Mouse (Mus musculus) lung, embryonic 14.5 days (tissue): Measurements from ENCODE around the gene Fbn1. TPM values are rescaled to one million over a fixed set of nuclear protein-coding genes. Genes with fewer than 3 reads are reported as not detected.

Experiments used
- ATAC-seq: fragments of 200-750 bp; cut with Nextera tagmentation; 2 replicates; pipeline ENCODE4 v1.8.0; 2017; ENCODE audit warnings: mild to moderate bottlenecking, moderate TSS enrichment, moderate library complexity; ENCODE audit not compliant: insufficient read depth
- DNase-seq: peaks from one replicate; pipeline ENCODE4 v3.0.0-alpha.2; 2015
- H3K27ac ChIP-seq: fragments of 300-500 bp; sonication (generic); 2 replicates; pipeline ENCODE4 v1.5.1; 2014; ENCODE audit warnings: low read depth, mild to moderate bottlenecking, moderate library complexity
- H3K27me3 ChIP-seq: fragments of 300-500 bp; sonication (generic); 2 replicates; pipeline ENCODE4 v1.6.1; 2014; ENCODE audit warnings: low read length, control low read depth; ENCODE audit not compliant: insufficient read depth
- H3K36me3 ChIP-seq: fragments of 300-500 bp; sonication (generic); 2 replicates; pipeline ENCODE4 v1.6.1; 2014; ENCODE audit warnings: control low read depth; ENCODE audit not compliant: insufficient read depth
- H3K4me1 ChIP-seq: fragments of 300-500 bp; sonication (generic); 2 replicates; pipeline ENCODE4 v1.6.1; 2014; ENCODE audit warnings: antibody characterized with exemption, control low read depth; ENCODE audit not compliant: insufficient read depth
- H3K4me2 ChIP-seq: fragments of 300-500 bp; sonication (generic); 2 replicates; pipeline ENCODE4 v1.6.1; 2014; ENCODE audit warnings: mild to moderate bottlenecking
- H3K4me3 ChIP-seq: fragments of 300-500 bp; sonication (generic); 2 replicates; pipeline ENCODE4 v1.5.1; 2014; ENCODE audit warnings: low read depth, low read length
- H3K9ac ChIP-seq: fragments of 300-500 bp; sonication (generic); 2 replicates; pipeline ENCODE4 v1.6.1; 2014
- H3K9me3 ChIP-seq: fragments of 300-500 bp; sonication (generic); 2 replicates; pipeline ENCODE4 v1.6.1; 2016; ENCODE audit warnings: low read depth, low read length, control low read depth
- CTCF ChIP-seq: IDR thresholded peaks from 2 replicates; pipeline ENCODE4 v1.5.1; 2016; ENCODE audit warnings: antibody characterized with exemption, low read depth
- WGBS: fragments of 180-500 bp; shearing (Covaris S2); extraction: QIAGEN DNeasy Blood & Tissue Kit; methylation state at CpG from one replicate; pipeline ENCODE4 v1.1.7; 2014; 5-methylcytosine and 5-hydroxymethylcytosine counted together
- polyA plus RNA-seq: library from polyadenylated mRNA; unstranded; fragments of >200 nt; fragmentation: Nextera tagmentation; extraction: Ambion mirVana; gene quantifications from 2 replicates; pipeline ENCODE4 v1.2.1, GENCODE M21; 2014

Gene Fbn1
- polyA plus RNA-seq, 1 experiment from 2014 or later = 53.1 TPM

DNA sequence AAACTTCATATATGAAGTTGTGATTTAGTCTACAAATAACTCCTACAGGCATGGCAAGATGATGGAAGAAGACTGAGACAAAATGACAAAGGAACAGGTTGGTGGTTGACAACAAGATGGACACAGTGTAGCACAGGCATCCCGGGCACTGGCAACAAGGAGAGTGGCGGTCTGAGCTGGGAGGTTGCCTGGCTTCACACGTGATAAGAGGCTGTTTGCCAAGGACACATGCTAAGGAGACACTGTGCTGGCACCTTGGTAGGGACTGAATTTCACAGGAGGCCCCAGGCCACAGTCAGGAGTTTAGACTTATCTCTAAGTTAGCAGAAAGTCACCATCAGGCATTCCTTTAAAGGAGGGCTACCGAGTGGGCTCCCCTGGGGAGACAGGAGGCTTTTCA lies 88.1 kb downstream of the Fbn1 start:
- Histone ChIP-seq H3K27me3 (no peaks in the 10 kb centered on the region), H3K36me3 (no peaks in the 10 kb centered on the region), H3K27ac (no peak overlapping the region), H3K4me3 (no peak overlapping the region), H3K9ac (no peak overlapping the region), H3K4me2 (no peak overlapping the region), H3K9me3 (no peaks in the 10 kb centered on the region), H3K4me1 (peaks cover 12% of the 10 kb centered on the region)
- WGBS = 71% methylated on average over 4 of the region's 4 CpGs
- ATAC-seq (no peak), DNase-seq (no peak)
- TF ChIP-seq CTCF = no peak

DNA sequence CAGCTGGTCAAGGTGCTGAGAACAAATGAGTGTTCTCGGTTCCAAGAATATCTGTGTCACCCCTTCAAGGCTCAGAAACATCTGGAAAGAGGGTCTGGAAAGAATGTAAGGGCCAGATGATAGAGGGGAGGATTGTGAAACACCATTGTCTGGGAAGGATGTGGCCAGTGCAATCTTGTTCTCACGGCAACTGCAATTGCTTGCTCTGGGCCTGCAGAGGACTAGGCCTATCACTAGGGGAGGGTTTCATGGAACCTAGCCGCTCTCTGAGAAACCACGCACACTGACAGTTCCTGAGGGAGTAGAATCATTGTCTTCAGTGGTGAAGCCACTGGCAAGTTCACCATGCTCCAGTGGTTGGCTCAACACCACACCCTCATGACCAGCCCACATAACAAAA lies 89.2 kb downstream of the Fbn1 start:
- no peak for ATAC-seq
- WGBS = 82% methylated on average over 4 of the region's 4 CpGs
- Histone ChIP-seq H3K27me3 (no peaks in the 10 kb centered on the region), H3K4me3 (no peak overlapping the region), H3K4me1 (peaks cover 9% of the 10 kb centered on the region; the same call in 1 of the 2 replicates), H3K27ac (no peak overlapping the region), H3K36me3 (no peaks in the 10 kb centered on the region), H3K9me3 (no peaks in the 10 kb centered on the region), H3K4me2 (no peak overlapping the region), H3K9ac (no peak overlapping the region)
- no peak for TF ChIP-seq CTCF
- no peak for DNase-seq

GRCm38 (mm10) chr2:125416541-125417245 lies 91.1 kb downstream of the Fbn1 start:
- no peak for ATAC-seq
- Histone ChIP-seq H3K4me3 (no peak overlapping the region), H3K27ac (no peak overlapping the region), H3K9ac (no peak overlapping the region), H3K27me3 (no peaks in the 10 kb centered on the region), H3K36me3 (peaks cover 10% of the 10 kb centered on the region; the same call in 1 of the 2 replicates), H3K4me2 (no peak overlapping the region), H3K9me3 (no peaks in the 10 kb centered on the region), H3K4me1 (peaks cover 4% of the 10 kb centered on the region; the same call in 1 of the 2 replicates)
- 61% methylated on average over 10 of the region's 10 CpGs for WGBS
- no peak for TF ChIP-seq CTCF
- DNase-seq = peak; percentile 50

DNA sequence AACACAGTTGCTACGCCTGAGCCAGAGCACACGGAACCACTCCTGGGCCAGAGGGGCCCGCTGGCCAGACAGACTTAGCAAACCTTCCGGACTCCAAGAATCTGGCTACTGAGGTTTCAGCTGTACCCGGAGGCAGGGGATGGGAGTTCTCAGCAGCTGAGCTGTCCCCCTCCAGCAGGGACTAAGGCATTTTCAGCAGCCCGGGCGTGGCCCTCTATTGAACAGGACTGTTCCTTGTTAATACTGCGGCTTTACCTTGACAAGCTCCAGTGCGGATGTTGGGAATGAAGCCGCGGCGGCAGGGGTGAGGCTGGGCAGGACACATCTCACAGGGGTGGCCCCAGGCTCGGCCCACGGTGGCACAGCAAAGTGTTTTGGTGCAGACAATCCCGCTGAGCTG lies 95.4 kb downstream of the Fbn1 start:
- DNase-seq (no peak), ATAC-seq (no peak)
- Histone ChIP-seq H3K27ac (no peak overlapping the region; the same call in 1 of the 2 replicates), H3K4me1 (no peaks in the 10 kb centered on the region), H3K36me3 (peaks cover 12% of the 10 kb centered on the region; the same call in 1 of the 2 replicates), H3K4me3 (no peak overlapping the region), H3K9me3 (no peaks in the 10 kb centered on the region), H3K9ac (no peak overlapping the region), H3K4me2 (no peak overlapping the region), H3K27me3 (no peaks in the 10 kb centered on the region)
- WGBS = 89% methylated on average over 15 of the region's 15 CpGs
- no peak for TF ChIP-seq CTCF

DNA sequence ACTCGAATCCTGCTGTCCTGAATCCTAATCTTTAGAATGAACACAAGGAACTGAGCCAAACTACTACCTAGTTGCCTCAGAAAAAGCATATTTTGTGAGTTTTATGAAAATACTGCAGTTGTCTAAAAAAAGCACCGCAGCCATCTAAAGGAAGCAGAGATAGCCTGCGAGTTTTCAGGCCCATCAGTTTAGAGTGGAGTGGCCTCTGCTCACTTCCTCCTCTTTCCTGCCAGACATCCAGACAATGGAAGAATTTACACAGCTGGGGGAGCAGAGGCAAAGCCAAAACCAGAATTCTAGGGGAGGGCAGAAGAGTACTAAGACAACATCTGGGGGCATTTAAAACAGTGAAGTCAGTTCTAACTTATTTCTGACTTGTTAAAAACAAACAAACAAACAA lies 96.0 kb downstream of the Fbn1 start:
- Histone ChIP-seq H3K9ac (no peak overlapping the region), H3K4me2 (no peak overlapping the region), H3K4me1 (no peaks in the 10 kb centered on the region), H3K27ac (no peak overlapping the region; the same call in 1 of the 2 replicates), H3K27me3 (no peaks in the 10 kb centered on the region), H3K9me3 (no peaks in the 10 kb centered on the region), H3K36me3 (peaks cover 12% of the 10 kb centered on the region; the same call in 1 of the 2 replicates), H3K4me3 (no peak overlapping the region)
- ATAC-seq = no peak
- 73% methylated on average over 3 of the region's 3 CpGs for WGBS
- no peak for DNase-seq
- no peak for TF ChIP-seq CTCF

- Histone ChIP-seq H3K9ac (no peak overlapping the region), H3K4me2 (no peak overlapping the region), H3K36me3 (no peaks in the 10 kb centered on the region), H3K27ac (peak overlapping the region; percentile 76), H3K4me3 (no peak overlapping the region), H3K9me3 (no peaks in the 10 kb centered on the region), H3K27me3 (no peaks in the 10 kb centered on the region), H3K4me1 (0 out of 2 replicates have a peak, but pooled peaks cover 2% of the 10 kb centered on the region)
- peak; percentile 64 for DNase-seq
- TF ChIP-seq CTCF = no peak
- WGBS = 51% methylated on average over 4 of the region's 4 CpGs
- ATAC-seq = peak; percentile 56
These were observed 103.2 kb downstream of the Fbn1 start for GRCm38 (mm10) chr2:125404509-125405105.

DNA sequence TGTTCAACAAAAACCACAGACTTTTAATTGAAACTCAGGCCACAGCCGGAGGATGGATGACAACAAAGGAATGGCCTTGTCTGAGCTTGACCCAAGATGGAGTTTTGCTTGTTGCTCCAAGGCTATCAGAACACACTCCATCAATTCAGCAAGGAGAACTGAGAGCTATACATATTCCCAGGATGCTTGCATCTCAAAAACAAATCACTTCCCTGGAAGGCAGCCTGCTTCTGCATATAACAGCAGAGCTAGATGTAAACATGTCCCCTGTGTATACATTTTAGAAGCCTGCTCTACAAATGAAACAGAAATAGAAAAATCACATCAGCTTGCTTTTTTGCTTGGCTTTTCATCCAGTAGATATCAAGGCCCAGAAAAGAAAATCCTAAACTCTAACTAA lies 105.5 kb downstream of the Fbn1 start:
- no peak for TF ChIP-seq CTCF
- H3K9ac ChIP-seq = no peak overlapping the region
- H3K27me3 ChIP-seq = no peaks in the 10 kb centered on the region
- H3K4me3 ChIP-seq = no peak overlapping the region
- 36% methylated on average over 1 of the region's 1 CpGs for WGBS
- DNase-seq = peak; percentile 79
- ATAC-seq = peak; percentile 60; the same call in 1 of the 2 replicates
- H3K9me3 ChIP-seq = no peaks in the 10 kb centered on the region
- peaks cover 7% of the 10 kb centered on the region; the same call in 1 of the 2 replicates for H3K36me3 ChIP-seq
- H3K4me1 ChIP-seq = 0 out of 2 replicates have a peak, but pooled peaks cover 2% of the 10 kb centered on the region
- peak overlapping the region; percentile 70 for H3K27ac ChIP-seq
- no peak overlapping the region for H3K4me2 ChIP-seq
